Mouse (Mus musculus) heart, postnatal 0 days (tissue): ENCODE measurements at regions not wholly inside any gene's neighbourhood (a gene's known extent, or its start where the extent isn't known, plus 50 kb on each side); places are given as distances from the start of the nearest gene placed in this dataset.

Source experiments
- ATAC-seq: fragments of 200-750 bp; cut with Nextera tagmentation; 2 replicates; pipeline ENCODE4 v1.8.0; 2017; ENCODE audit warnings: low read depth, moderate number of reproducible peaks, moderate library complexity; ENCODE audit not compliant: insufficient read depth
- DNase-seq: peaks from one replicate; pipeline ENCODE4 v3.0.0-alpha.2; 2016; ENCODE audit warnings: low spot score
- H3K27ac ChIP-seq: fragments of 300-500 bp; sonication (generic); 2 replicates; pipeline ENCODE4 v1.5.1; 2014; ENCODE audit warnings: low read depth, mild to moderate bottlenecking
- H3K27me3 ChIP-seq: fragments of 300-500 bp; sonication (generic); 2 replicates; pipeline ENCODE4 v1.6.1; 2014; ENCODE audit warnings: low read length, mixed read lengths; ENCODE audit not compliant: control insufficient read depth, insufficient read depth
- H3K36me3 ChIP-seq: fragments of 300-500 bp; sonication (generic); replicated peaks from 2 replicates; pipeline ENCODE4 v1.6.1; 2014; ENCODE audit warnings: low read length, mixed read lengths; ENCODE audit not compliant: control insufficient read depth, insufficient read depth
- H3K4me1 ChIP-seq: fragments of 300-500 bp; sonication (generic); 2 replicates; pipeline ENCODE4 v1.6.1; 2014; ENCODE audit warnings: antibody characterized with exemption; ENCODE audit not compliant: control insufficient read depth, insufficient read depth
- H3K4me2 ChIP-seq: fragments of 300-500 bp; sonication (generic); 2 replicates; pipeline ENCODE4 v1.6.1; 2014; ENCODE audit warnings: low read depth, mild to moderate bottlenecking, low read length, moderate library complexity
- H3K4me3 ChIP-seq: fragments of 300-500 bp; sonication (generic); 2 replicates; pipeline ENCODE4 v1.5.1; 2014; ENCODE audit warnings: low read depth, low read length
- H3K9ac ChIP-seq: fragments of 300-500 bp; sonication (generic); replicated peaks from 2 replicates; pipeline ENCODE4 v1.6.1; 2014; ENCODE audit warnings: low read depth, low read length, mixed read lengths
- H3K9me3 ChIP-seq: fragments of 300-500 bp; sonication (generic); replicated peaks from 2 replicates; pipeline ENCODE4 v1.6.1; 2016; ENCODE audit warnings: low read length; ENCODE audit not compliant: control insufficient read depth
- CTCF ChIP-seq: IDR thresholded peaks from 2 replicates; pipeline ENCODE4 v1.5.1; 2016; ENCODE audit warnings: antibody characterized with exemption, control low read depth, low read depth
- EP300 ChIP-seq: IDR thresholded peaks from 2 replicates; pipeline ENCODE4 v1.6.1; 2016; ENCODE audit warnings: antibody characterized with exemption, low read depth
- WGBS: fragments of 180-500 bp; shearing (Covaris S2); extraction: QIAGEN DNeasy Blood & Tissue Kit; methylation state at CpG from one replicate; pipeline ENCODE4 v1.1.7; 2014; 5-methylcytosine and 5-hydroxymethylcytosine counted together

DNA sequence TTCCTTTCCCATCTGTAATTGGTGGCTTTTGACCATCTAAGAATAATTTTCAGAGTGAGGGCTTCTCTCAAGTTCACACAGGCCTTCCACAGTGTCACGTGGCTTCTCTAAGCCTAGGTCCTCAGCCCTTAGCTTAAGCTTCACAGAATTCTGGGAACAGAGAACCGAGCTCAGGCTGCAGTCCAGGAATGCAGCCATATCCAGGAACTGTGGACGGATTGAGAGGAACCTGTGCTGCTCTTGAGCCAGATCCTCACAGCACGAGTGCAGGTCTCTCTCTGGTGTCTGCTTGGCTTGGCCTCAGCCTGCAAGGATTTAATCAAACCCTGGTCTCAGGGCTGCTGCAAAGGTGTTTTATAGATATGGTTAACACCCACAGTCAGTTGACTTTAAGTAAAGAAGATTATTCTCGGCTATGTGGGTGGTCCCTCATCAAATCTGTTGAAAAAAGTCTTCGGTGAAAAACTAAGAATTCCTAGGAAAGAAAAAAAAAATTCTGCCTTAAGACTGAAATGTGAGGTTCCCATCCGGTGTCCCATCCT is 127.8 kb downstream of the Mis18a start:
- DNase-seq (no peak), ATAC-seq (no peak)
- no peak overlapping the region for H3K9ac ChIP-seq
- no peak overlapping the region for H3K4me3 ChIP-seq
- no peak overlapping the region for H3K4me2 ChIP-seq
- TF ChIP-seq CTCF, result no peak
- no peak for TF ChIP-seq EP300
- no peaks in the 10 kb centered on the region for H3K27me3 ChIP-seq
- 54% methylated on average over 7 of the region's 7 CpGs for WGBS
- H3K36me3 ChIP-seq, result no peaks in the 10 kb centered on the region
- H3K4me1 ChIP-seq, result no peaks in the 10 kb centered on the region
- 0 out of 2 replicates have a peak, but pooled peaks cover 13% of the 10 kb centered on the region for H3K9me3 ChIP-seq
- H3K27ac ChIP-seq, result no peak overlapping the region

DNA sequence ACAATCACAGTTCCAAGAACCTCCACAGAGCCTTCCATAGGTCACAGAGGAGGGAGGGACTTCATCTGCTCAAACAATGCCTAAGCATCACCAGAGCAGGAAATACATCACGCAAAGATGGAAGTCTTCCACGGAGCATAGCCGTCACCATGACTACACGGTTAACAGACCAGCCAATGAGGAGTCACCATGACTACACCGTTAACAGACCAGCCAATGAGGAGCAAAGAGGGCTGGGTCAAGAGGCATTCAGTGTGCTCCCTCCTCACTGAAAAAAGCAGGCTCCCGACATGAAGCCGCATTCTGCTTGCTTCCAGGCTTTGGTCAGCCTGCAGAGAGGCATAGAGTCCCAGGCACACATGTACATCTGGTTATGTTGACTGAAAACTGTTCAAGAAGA is 128.5 kb downstream of the Mis18a start:
- no peak for TF ChIP-seq EP300
- TF ChIP-seq CTCF, result no peak
- DNase-seq, result no peak
- ATAC-seq, result no peak
- H3K4me3 ChIP-seq, result no peak overlapping the region
- H3K9me3 ChIP-seq, result 0 out of 2 replicates have a peak, but pooled peaks cover 13% of the 10 kb centered on the region
- no peak overlapping the region for H3K9ac ChIP-seq
- no peaks in the 10 kb centered on the region for H3K27me3 ChIP-seq
- H3K4me1 ChIP-seq, result no peaks in the 10 kb centered on the region
- no peak overlapping the region for H3K27ac ChIP-seq
- H3K36me3 ChIP-seq, result no peaks in the 10 kb centered on the region
- H3K4me2 ChIP-seq, result no peak overlapping the region
- WGBS, result 79% methylated on average over 7 of the region's 7 CpGs

DNA sequence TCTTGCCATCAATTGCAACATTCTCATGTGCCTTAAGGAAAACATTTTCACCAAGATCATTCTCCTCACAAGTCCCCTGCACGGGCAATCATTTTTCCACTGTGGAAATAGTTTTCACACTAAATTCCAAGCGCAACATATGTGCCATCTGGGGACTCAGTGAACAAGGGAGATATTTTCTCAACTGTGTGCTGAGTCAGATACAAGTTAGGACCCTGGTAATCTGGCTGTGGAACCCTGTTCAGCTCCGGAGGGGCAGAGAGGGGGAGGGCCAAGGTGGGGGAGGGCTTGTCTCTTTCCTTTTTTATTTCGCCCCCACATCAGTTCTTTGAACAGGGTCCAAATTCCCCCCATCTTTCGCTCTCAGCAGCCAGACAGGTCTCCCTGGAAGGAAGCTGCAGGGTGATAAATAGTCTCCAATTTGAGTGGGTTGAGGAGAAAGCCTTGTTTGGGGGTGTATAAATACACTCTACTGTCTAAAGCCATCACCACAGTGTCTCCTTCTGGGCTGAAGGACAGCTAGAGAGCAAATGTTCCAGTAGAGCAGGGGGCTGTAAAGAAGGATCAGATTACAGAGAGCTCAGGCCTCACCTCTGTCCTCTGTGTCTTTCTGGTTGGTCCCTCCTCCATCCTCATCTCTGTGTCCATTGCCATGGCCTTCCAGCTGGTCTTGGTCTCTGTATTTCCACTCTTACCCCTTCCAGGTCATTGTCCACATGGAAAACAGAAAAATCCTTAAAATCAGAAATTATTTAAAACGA is 134.3 kb downstream of the Mis18a start:
- no peak overlapping the region for H3K4me3 ChIP-seq
- H3K4me2 ChIP-seq, result no peak overlapping the region
- no peak for DNase-seq
- no peaks in the 10 kb centered on the region for H3K27me3 ChIP-seq
- peaks cover 4% of the 10 kb centered on the region; the same call in 1 of the 2 replicates for H3K9me3 ChIP-seq
- ATAC-seq, result no peak
- no peaks in the 10 kb centered on the region for H3K36me3 ChIP-seq
- TF ChIP-seq EP300, result no peak
- TF ChIP-seq CTCF, result no peak
- no peak overlapping the region for H3K27ac ChIP-seq
- H3K9ac ChIP-seq, result no peak overlapping the region
- 70% methylated on average over 6 of the region's 6 CpGs for WGBS
- H3K4me1 ChIP-seq, result no peaks in the 10 kb centered on the region

DNA sequence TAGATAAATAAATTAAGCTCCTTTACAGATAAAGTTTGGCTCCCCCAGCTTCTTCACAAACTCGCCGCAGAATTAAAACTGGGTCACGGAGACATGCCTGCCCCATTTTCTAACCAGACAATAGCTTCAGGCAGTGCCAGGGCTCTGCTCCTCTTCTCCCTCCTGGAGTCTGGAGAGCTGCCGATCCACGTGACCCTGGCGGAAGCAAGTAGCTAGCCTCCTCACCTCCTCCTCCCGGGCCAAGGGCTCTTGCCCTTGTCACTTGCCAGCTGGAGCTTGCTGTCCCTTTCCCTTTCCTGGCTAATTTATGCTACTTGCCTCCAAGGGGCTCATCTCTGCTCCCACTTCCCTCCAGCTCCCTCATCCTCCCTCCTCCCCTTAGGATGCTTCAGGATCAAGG is 142.0 kb downstream of the Mis18a start:
- no peak overlapping the region for H3K4me2 ChIP-seq
- no peaks in the 10 kb centered on the region for H3K4me1 ChIP-seq
- no peak overlapping the region for H3K27ac ChIP-seq
- no peak for DNase-seq
- WGBS, result 74% methylated on average over 7 of the region's 7 CpGs
- H3K9me3 ChIP-seq, result no peaks in the 10 kb centered on the region; the same call in 1 of the 2 replicates
- no peaks in the 10 kb centered on the region for H3K27me3 ChIP-seq
- no peak for TF ChIP-seq EP300
- no peak for TF ChIP-seq CTCF
- no peak overlapping the region for H3K4me3 ChIP-seq
- no peak overlapping the region for H3K9ac ChIP-seq
- no peak for ATAC-seq
- H3K36me3 ChIP-seq, result no peaks in the 10 kb centered on the region

DNA sequence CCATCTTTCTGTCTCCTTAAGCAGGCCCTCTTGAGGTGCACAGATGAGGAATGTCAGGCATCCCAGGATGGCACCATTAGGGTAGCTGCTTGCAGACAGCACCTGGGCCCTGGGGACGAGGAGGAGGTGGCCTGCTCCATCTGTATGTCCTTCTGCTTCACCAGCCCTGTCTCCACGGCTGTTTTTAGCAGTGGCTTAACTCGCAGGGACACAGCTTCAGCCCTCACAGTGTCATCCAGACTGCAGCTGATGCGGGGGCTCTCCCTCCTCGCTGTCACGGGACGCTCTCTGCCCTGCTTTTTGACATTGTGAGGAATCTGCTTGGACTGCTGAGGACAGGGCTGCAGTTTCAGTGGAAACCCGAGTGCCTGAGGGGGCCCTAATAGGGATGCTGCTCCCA is 146.8 kb downstream of the Mis18a start:
- ATAC-seq, result no peak
- WGBS, result 29% methylated on average over 8 of the region's 8 CpGs

More for the DNA sequence above, 146.8 kb downstream of the Mis18a start:
- Histone ChIP-seq H3K27ac (no peak overlapping the region), H3K4me2 (no peak overlapping the region), H3K4me1 (no peaks in the 10 kb centered on the region), H3K4me3 (no peak overlapping the region), H3K9me3 (no peaks in the 10 kb centered on the region), H3K36me3 (no peaks in the 10 kb centered on the region), H3K27me3 (no peaks in the 10 kb centered on the region), H3K9ac (no peak overlapping the region)
- no peak for DNase-seq
- TF ChIP-seq EP300, result no peak
- TF ChIP-seq CTCF, result no peak
